Mouse (Mus musculus): ENCODE data around the gene Pomgnt1. TPM values are rescaled to one million over a fixed set of nuclear protein-coding genes. Genes with fewer than 3 reads are reported as not detected.

Pomgnt1 gene
- polyA plus RNA-seq, 1 experiment = 40.1 TPM

DNA sequence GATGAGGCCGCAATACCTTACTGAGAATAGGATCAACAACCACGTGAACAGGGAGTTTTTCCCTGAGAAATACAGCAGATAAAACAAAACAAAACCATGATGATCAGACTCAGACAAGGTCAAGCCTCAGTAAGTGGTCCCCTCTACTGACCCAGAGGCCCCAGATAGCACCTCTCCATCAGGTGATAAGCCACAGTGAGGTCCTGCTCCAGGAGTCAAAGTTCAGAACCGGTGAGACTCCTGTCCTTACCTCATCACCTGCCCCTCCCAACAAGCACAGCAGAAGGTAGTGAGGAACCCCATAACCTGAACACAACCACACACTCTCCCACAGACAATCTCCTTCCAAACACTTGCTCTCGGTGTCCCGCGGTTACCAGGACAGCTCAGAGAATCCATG lies 12.9 kb upstream of the Pomgnt1 start:
- DNase-seq = no peak
- Histone ChIP-seq H3K36me3 (ENCODE audit: control insufficient read depth, insufficient read depth, low read length) (peaks cover under 1% of the 10 kb centered on the region; the same call in 1 of the 2 replicates), H3K27me3 (ENCODE audit: control insufficient read depth, insufficient read depth, low read length) (no peaks in the 10 kb centered on the region), H3K4me3 (ENCODE audit: control insufficient read depth, insufficient read depth, low read length) (no peak overlapping the region), H3K4me1 (replicated peaks; ENCODE audit: control insufficient read depth, insufficient read depth, low read length) (no peaks in the 10 kb centered on the region), H3K27ac (ENCODE audit: control insufficient read depth, insufficient read depth, low read length) (no peak overlapping the region)
- TF ChIP-seq CTCF (IDR thresholded peaks at IDR 0.05; ENCODE audit: borderline replicate concordance, control insufficient read depth, extremely low read depth, insufficient read depth, low read length, poor library complexity) = no peak
- no peak for TF ChIP-seq POLR2A (IDR thresholded peaks at IDR 0.05; ENCODE audit: control insufficient read depth, extremely low read depth, insufficient read depth, low read length, poor library complexity)
- WGBS = 98% methylated on average over 6 of the region's 6 CpGs

DNA sequence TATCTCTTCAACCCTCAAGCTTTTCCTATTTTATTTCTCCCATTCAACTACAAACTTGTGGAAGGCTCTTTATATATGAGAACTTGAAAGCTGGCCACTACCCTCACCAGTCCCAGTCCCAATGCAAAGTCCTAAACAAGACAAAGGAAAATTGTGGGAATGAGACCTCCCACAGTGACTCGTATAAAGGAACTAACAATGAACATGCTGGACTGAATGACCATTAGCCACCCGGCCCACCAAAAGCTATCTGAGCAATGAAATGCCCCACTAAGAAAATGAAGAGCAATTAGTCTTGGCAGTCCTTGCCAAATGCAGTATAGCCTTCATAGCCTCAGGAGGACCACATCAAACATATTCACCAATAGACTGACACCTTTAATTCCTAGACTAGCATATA lies 12.2 kb upstream of the Pomgnt1 start:
- Histone ChIP-seq H3K36me3 (ENCODE audit: control insufficient read depth, insufficient read depth, low read length) (no peaks in the 10 kb centered on the region), H3K4me1 (replicated peaks; ENCODE audit: control insufficient read depth, insufficient read depth, low read length) (no peaks in the 10 kb centered on the region)

GRCm38 (mm10) chr4:116122762-116123161 lies 878 bp upstream of the Pomgnt1 start:
- no peaks in the 10 kb centered on the region for H3K36me3 ChIP-seq (ENCODE audit: control insufficient read depth, insufficient read depth, low read length)
- no peak for TF ChIP-seq POLR2A (IDR thresholded peaks at IDR 0.05; ENCODE audit: control insufficient read depth, extremely low read depth, insufficient read depth, low read length, poor library complexity)
- TF ChIP-seq CTCF (IDR thresholded peaks at IDR 0.05; ENCODE audit: borderline replicate concordance, control insufficient read depth, extremely low read depth, insufficient read depth, low read length, poor library complexity) = no peak
- peaks cover 7% of the 10 kb centered on the region for H3K4me1 ChIP-seq (replicated peaks; ENCODE audit: control insufficient read depth, insufficient read depth, low read length)
- no peaks in the 10 kb centered on the region for H3K27me3 ChIP-seq (ENCODE audit: control insufficient read depth, insufficient read depth, low read length)
- WGBS = 2% methylated on average over 1 of the region's 1 CpGs
- DNase-seq = no peak
- H3K27ac ChIP-seq (ENCODE audit: control insufficient read depth, insufficient read depth, low read length) = no peak overlapping the region
- H3K4me3 ChIP-seq (ENCODE audit: control insufficient read depth, insufficient read depth, low read length) = peak overlapping the region; percentile 100

More for the DNA sequence above, 12.2 kb upstream of the Pomgnt1 start:
- DNase-seq = no peak
- TF ChIP-seq CTCF (IDR thresholded peaks at IDR 0.05; ENCODE audit: borderline replicate concordance, control insufficient read depth, extremely low read depth, insufficient read depth, low read length, poor library complexity) (no peak), POLR2A (IDR thresholded peaks at IDR 0.05; ENCODE audit: control insufficient read depth, extremely low read depth, insufficient read depth, low read length, poor library complexity) (no peak)
- Histone ChIP-seq H3K27ac (ENCODE audit: control insufficient read depth, insufficient read depth, low read length) (no peak overlapping the region), H3K27me3 (ENCODE audit: control insufficient read depth, insufficient read depth, low read length) (no peaks in the 10 kb centered on the region), H3K4me3 (ENCODE audit: control insufficient read depth, insufficient read depth, low read length) (no peak overlapping the region)
- 96% methylated on average over 2 of the region's 2 CpGs for WGBS

- 97% methylated on average over 4 of the region's 4 CpGs for WGBS
- H3K4me3 ChIP-seq (ENCODE audit: control insufficient read depth, insufficient read depth, low read length) = no peak overlapping the region
- TF ChIP-seq CTCF (IDR thresholded peaks at IDR 0.05; ENCODE audit: borderline replicate concordance, control insufficient read depth, extremely low read depth, insufficient read depth, low read length, poor library complexity) (no peak), POLR2A (IDR thresholded peaks at IDR 0.05; ENCODE audit: control insufficient read depth, extremely low read depth, insufficient read depth, low read length, poor library complexity) (no peak)
- H3K27ac ChIP-seq (ENCODE audit: control insufficient read depth, insufficient read depth, low read length) = no peak overlapping the region
- no peaks in the 10 kb centered on the region for H3K27me3 ChIP-seq (ENCODE audit: control insufficient read depth, insufficient read depth, low read length)
- peaks cover 7% of the 10 kb centered on the region for H3K4me1 ChIP-seq (replicated peaks; ENCODE audit: control insufficient read depth, insufficient read depth, low read length)
- no peaks in the 10 kb centered on the region for H3K36me3 ChIP-seq (ENCODE audit: control insufficient read depth, insufficient read depth, low read length)
- no peak for DNase-seq
Measured at GRCm38 (mm10) chr4:116125803-116126386, 2.3 kb downstream of the Pomgnt1 start.

- Histone ChIP-seq H3K4me1 (replicated peaks; ENCODE audit: control insufficient read depth, insufficient read depth, low read length) (peaks cover 5% of the 10 kb centered on the region), H3K36me3 (ENCODE audit: control insufficient read depth, insufficient read depth, low read length) (no peaks in the 10 kb centered on the region), H3K4me3 (ENCODE audit: control insufficient read depth, insufficient read depth, low read length) (no peak overlapping the region), H3K27me3 (ENCODE audit: control insufficient read depth, insufficient read depth, low read length) (no peaks in the 10 kb centered on the region), H3K27ac (ENCODE audit: control insufficient read depth, insufficient read depth, low read length) (no peak overlapping the region)
- TF ChIP-seq CTCF (IDR thresholded peaks at IDR 0.05; ENCODE audit: borderline replicate concordance, control insufficient read depth, extremely low read depth, insufficient read depth, low read length, poor library complexity) (no peak), POLR2A (IDR thresholded peaks at IDR 0.05; ENCODE audit: control insufficient read depth, extremely low read depth, insufficient read depth, low read length, poor library complexity) (no peak)
- 95% methylated on average over 6 of the region's 6 CpGs for WGBS
- no peak for DNase-seq
Measured at GRCm38 (mm10) chr4:116127956-116128355, 4.3 kb downstream of the Pomgnt1 start.

- Histone ChIP-seq H3K4me1 (replicated peaks; ENCODE audit: control insufficient read depth, insufficient read depth, low read length) (no peaks in the 10 kb centered on the region; the same call in 1 of the 2 replicates), H3K36me3 (ENCODE audit: control insufficient read depth, insufficient read depth, low read length) (no peaks in the 10 kb centered on the region), H3K4me3 (ENCODE audit: control insufficient read depth, insufficient read depth, low read length) (no peak overlapping the region), H3K27me3 (ENCODE audit: control insufficient read depth, insufficient read depth, low read length) (no peaks in the 10 kb centered on the region), H3K27ac (ENCODE audit: control insufficient read depth, insufficient read depth, low read length) (no peak overlapping the region)
- 70% methylated on average over 4 of the region's 4 CpGs for WGBS
- TF ChIP-seq POLR2A (IDR thresholded peaks at IDR 0.05; ENCODE audit: control insufficient read depth, extremely low read depth, insufficient read depth, low read length, poor library complexity) = no peak
- TF ChIP-seq CTCF (IDR thresholded peaks at IDR 0.05; ENCODE audit: borderline replicate concordance, control insufficient read depth, extremely low read depth, insufficient read depth, low read length, poor library complexity) = no peak
- no peak for DNase-seq
Measured at GRCm38 (mm10) chr4:116133126-116133525, 9.5 kb downstream of the Pomgnt1 start.

DNA sequence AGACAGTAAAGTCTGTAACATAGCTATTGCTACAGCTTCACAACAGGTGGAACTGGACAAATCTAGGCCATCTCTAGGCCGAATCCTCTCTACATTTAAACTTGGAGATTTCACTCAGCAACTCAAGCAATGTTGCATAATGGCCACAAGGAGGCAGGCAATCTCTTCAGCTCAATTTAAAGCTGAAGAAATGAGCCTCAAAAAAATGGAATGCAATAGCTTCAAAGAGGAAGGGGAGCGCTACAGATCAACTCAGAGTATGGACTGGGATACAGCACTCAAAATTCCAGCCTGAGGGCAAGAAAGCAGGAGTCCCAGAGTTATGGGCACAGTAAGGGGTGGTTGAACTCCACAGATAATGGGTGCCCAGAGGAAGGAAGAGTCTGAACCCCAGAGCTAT lies 11.3 kb downstream of the Pomgnt1 start:
- no peak for DNase-seq
- 71% methylated on average over 2 of the region's 2 CpGs for WGBS
- Histone ChIP-seq H3K4me3 (ENCODE audit: control insufficient read depth, insufficient read depth, low read length) (no peak overlapping the region), H3K27me3 (ENCODE audit: control insufficient read depth, insufficient read depth, low read length) (no peaks in the 10 kb centered on the region), H3K36me3 (ENCODE audit: control insufficient read depth, insufficient read depth, low read length) (no peaks in the 10 kb centered on the region), H3K27ac (ENCODE audit: control insufficient read depth, insufficient read depth, low read length) (no peak overlapping the region), H3K4me1 (replicated peaks; ENCODE audit: control insufficient read depth, insufficient read depth, low read length) (no peaks in the 10 kb centered on the region; the same call in 1 of the 2 replicates)
- TF ChIP-seq POLR2A (IDR thresholded peaks at IDR 0.05; ENCODE audit: control insufficient read depth, extremely low read depth, insufficient read depth, low read length, poor library complexity) = no peak
- no peak for TF ChIP-seq CTCF (IDR thresholded peaks at IDR 0.05; ENCODE audit: borderline replicate concordance, control insufficient read depth, extremely low read depth, insufficient read depth, low read length, poor library complexity)
